Mouse (Mus musculus) CH12.LX (cell line): ENCODE results near the gene Ccdc103. TPM values are rescaled to one million over a fixed set of nuclear protein-coding genes. Genes with fewer than 3 reads are reported as not detected.
A peak's percentile ranks its signal among the peaks of the same experiment; 100 is the strongest.

Experiments used
- DNase-seq: peaks from one replicate; pipeline ENCODE4 v3.0.0-alpha.2; 2013; ENCODE audit errors: extremely low read depth
- H3K27ac ChIP-seq: 2 replicates; pipeline ENCODE4 v1.5.1; 2012; ENCODE audit warnings: low read depth, mild to moderate bottlenecking, control low read depth, moderate library complexity; ENCODE audit not compliant: insufficient read depth
- H3K27me3 ChIP-seq: replicated peaks from 2 replicates; pipeline ENCODE3; 2012; ENCODE audit warnings: inconsistent platforms
- H3K36me3 ChIP-seq, 2 experiments: replicated peaks in 1 of 2; 2 replicates each; pipeline versions ENCODE3 to v1.6.1; 2012; ENCODE audit warnings: inconsistent platforms in 1 of 2, low read length in 1 of 2, mild to moderate bottlenecking in 1 of 2, mixed read lengths in 1 of 2, moderate library complexity in 1 of 2; ENCODE audit not compliant: control insufficient read depth in 1 of 2, insufficient read depth in 1 of 2
- H3K4me1 ChIP-seq, 2 experiments: 2 replicates each; pipeline ENCODE4 v1.6.1; 2012; ENCODE audit warnings: inconsistent platforms in 1 of 2, moderate library complexity in 1 of 2; ENCODE audit not compliant: insufficient read depth in 2 of 2, control insufficient read depth in 1 of 2
- H3K4me2 ChIP-seq: 2 replicates; pipeline ENCODE4 v1.6.1; 2012; ENCODE audit warnings: low read depth, mild to moderate bottlenecking, control low read depth; ENCODE audit not compliant: poor library complexity, insufficient read depth, severe bottlenecking
- H3K4me3 ChIP-seq, 3 experiments: fragments of 150-350 bp in 1 of 3; sonication (generic) in 1 of 3; replicated peaks in 1 of 3; 2 replicates each; pipeline versions ENCODE3 to v1.5.1; 2011 to 2012; ENCODE audit warnings: low read depth in 2 of 3, low read length in 2 of 3, mild to moderate bottlenecking in 2 of 3, moderate library complexity in 2 of 3, control low read depth in 1 of 3, improper control_type of control experiment in 1 of 3, inconsistent platforms in 1 of 3, mixed read lengths in 1 of 3; ENCODE audit not compliant: poor library complexity in 1 of 3
- H3K79me2 ChIP-seq: replicated peaks from 2 replicates; pipeline ENCODE4 v1.6.1; 2012; ENCODE audit warnings: mild to moderate bottlenecking, moderate library complexity; ENCODE audit not compliant: control insufficient read depth, poor library complexity, insufficient read depth, severe bottlenecking; ENCODE audit errors: extremely low read depth
- H3K9ac ChIP-seq: 2 replicates; pipeline ENCODE4 v1.6.1; 2012; ENCODE audit warnings: low read depth, mild to moderate bottlenecking, control low read depth, moderate library complexity; ENCODE audit not compliant: insufficient read depth
- H3K9me3 ChIP-seq: replicated peaks from 2 replicates; pipeline ENCODE3; 2012; ENCODE audit warnings: low read length, inconsistent platforms, mixed read lengths
- BHLHE40 ChIP-seq: IDR thresholded peaks from 2 replicates; pipeline ENCODE4 v1.6.1; 2011; ENCODE audit warnings: mild to moderate bottlenecking, low read depth, low read length, improper control_type of control experiment
- CHD1 ChIP-seq: IDR thresholded peaks from 2 replicates; pipeline ENCODE4 v1.6.1; 2012; ENCODE audit warnings: low read depth, low read length, improper control_type of control experiment, inconsistent platforms
- CTCF ChIP-seq, 2 experiments: IDR thresholded peaks in 1 of 2; conservative IDR thresholded peaks in 1 of 2; 2 replicates each; pipeline ENCODE4 v1.5.1; 2011 to 2012; ENCODE audit warnings: low read depth in 2 of 2, low read length in 2 of 2, improper control_type of control experiment in 1 of 2, inconsistent platforms in 1 of 2, mild to moderate bottlenecking in 1 of 2, moderate library complexity in 1 of 2
- ETS1 ChIP-seq: conservative IDR thresholded peaks from 2 replicates; pipeline ENCODE4 v1.6.1; 2012; ENCODE audit warnings: low read depth, mild to moderate bottlenecking, inconsistent platforms, low read length, improper control_type of control experiment, moderate library complexity
- GABPA ChIP-seq: IDR thresholded peaks from 2 replicates; pipeline ENCODE4 v1.6.1; 2012; ENCODE audit warnings: low read depth, low read length, improper control_type of control experiment, inconsistent platforms; ENCODE audit not compliant: insufficient replicate concordance
- MAX ChIP-seq: IDR thresholded peaks from 2 replicates; pipeline ENCODE4 v1.6.1; 2011; ENCODE audit warnings: low read length, improper control_type of control experiment
- MAZ ChIP-seq: IDR thresholded peaks from 2 replicates; pipeline ENCODE4 v1.6.1; 2012; ENCODE audit warnings: low read depth, mild to moderate bottlenecking, inconsistent platforms, low read length, improper control_type of control experiment, moderate library complexity
- MXI1 ChIP-seq: IDR thresholded peaks from 2 replicates; pipeline ENCODE4 v1.6.1; 2011; ENCODE audit warnings: mild to moderate bottlenecking, low read depth, low read length, improper control_type of control experiment
- MYC ChIP-seq: IDR thresholded peaks from 2 replicates; pipeline ENCODE4 v1.6.1; 2011; ENCODE audit warnings: low read depth, mild to moderate bottlenecking, improper control_type of control experiment, low read length
- NELFE ChIP-seq: IDR thresholded peaks from 2 replicates; pipeline ENCODE4 v1.6.1; 2011; ENCODE audit warnings: low read depth, low read length, improper control_type of control experiment
- POLR2AphosphoS2 ChIP-seq: IDR thresholded peaks from 2 replicates; pipeline ENCODE4 v1.6.1; 2011; ENCODE audit warnings: low read depth, low read length, improper control_type of control experiment
- RAD21 ChIP-seq: IDR thresholded peaks from 2 replicates; pipeline ENCODE4 v1.6.1; 2011; ENCODE audit warnings: low read depth, mild to moderate bottlenecking, low read length, improper control_type of control experiment, moderate library complexity
- SMC3 ChIP-seq: IDR thresholded peaks from 2 replicates; pipeline ENCODE4 v1.6.1; 2011; ENCODE audit warnings: low read depth, low read length, improper control_type of control experiment
- USF1 ChIP-seq: IDR thresholded peaks from 2 replicates; pipeline ENCODE4 v1.6.1; 2014; ENCODE audit warnings: low read depth, mild to moderate bottlenecking, inconsistent platforms, low read length, improper control_type of control experiment
- USF2 ChIP-seq: conservative IDR thresholded peaks from 2 replicates; pipeline ENCODE4 v1.6.1; 2011; ENCODE audit warnings: low read depth, low read length, improper control_type of control experiment
- ZC3H11A ChIP-seq: IDR thresholded peaks from 2 replicates; pipeline ENCODE4 v1.6.1; 2012; ENCODE audit warnings: low read depth, mild to moderate bottlenecking, inconsistent platforms, low read length, improper control_type of control experiment
- ZMIZ1 ChIP-seq: IDR thresholded peaks from 2 replicates; pipeline ENCODE4 v1.6.1; 2012; ENCODE audit warnings: low read depth, mild to moderate bottlenecking, inconsistent platforms, low read length, improper control_type of control experiment
- dilution Hi-C: fragments of 300-500 bp; cut with MboI; formaldehyde crosslinking; loops from 2 replicates; pipeline ENCODE4 v1.14.3; 2020; ENCODE audit warnings: low sequenced_read_pairs; ENCODE audit not compliant: extremely low pct_unique_long_range_greater_than_20kb, extremely low pct_ligation_motif_present
- in situ Hi-C: fragments of 300-500 bp; cut with MboI; formaldehyde crosslinking; loops from 3 replicates; pipeline ENCODE4 v1.14.3; 2019; ENCODE audit warnings: low sequenced_read_pairs, low pct_ligation_motif_present, low pct_unique_long_range_greater_than_20kb, mixed read lengths
- polyA plus RNA-seq: library from polyadenylated mRNA; unstranded; fragments of >175 nt; gene quantifications from 2 replicates; pipeline ENCODE4 v1.2.1, GENCODE M21; 2012; ENCODE audit warnings: low read depth; ENCODE audit not compliant: insufficient read length
- total RNA-seq, 2 experiments: library from RNA; depleted of rRNA; stranded (reverse); fragments of 300-350 nt in 1 of 2; fragments of >200 nt in 1 of 2; gene quantifications; 2 replicates each; pipeline ENCODE4 v1.2.3; 2012 to 2014

The Ccdc103 gene
- total and polyA plus RNA-seq, 3 experiments: 0.20 to 0.58 (median 0.42) TPM

- peaks cover 68 to 87% of the 10 kb centered on the region in 2 experiments for H3K36me3 ChIP-seq
- in situ Hi-C loops: no loop called here
- peaks cover 0 to 19% of the 10 kb centered on the region in 2 experiments; a peak in 2 of 4 replicates for H3K4me1 ChIP-seq
- dilution Hi-C loops: no loop called here
- no peaks in the 10 kb centered on the region for H3K79me2 ChIP-seq
- H3K27me3 ChIP-seq: no peaks in the 10 kb centered on the region
- H3K4me2 ChIP-seq: no peak overlapping the region
- no peak for DNase-seq
- H3K27ac ChIP-seq: no peak overlapping the region
- no peak overlapping the region for H3K4me3 ChIP-seq
- no peak for TF ChIP-seq GABPA
- TF ChIP-seq MAZ: no peak
- no peak for TF ChIP-seq ZMIZ1
- TF ChIP-seq ZC3H11A: no peak
- TF ChIP-seq USF1: no peak
- TF ChIP-seq NELFE: no peak
- no peak for TF ChIP-seq RAD21
- no peak for TF ChIP-seq ETS1
- TF ChIP-seq, all 38 proteins: peak for 0
- H3K9me3 ChIP-seq: no peaks in the 10 kb centered on the region
- no peak overlapping the region for H3K9ac ChIP-seq
Observed at GRCm38 (mm10) chr11:102838616-102839150, 42.3 kb upstream of the Ccdc103 start.

DNA sequence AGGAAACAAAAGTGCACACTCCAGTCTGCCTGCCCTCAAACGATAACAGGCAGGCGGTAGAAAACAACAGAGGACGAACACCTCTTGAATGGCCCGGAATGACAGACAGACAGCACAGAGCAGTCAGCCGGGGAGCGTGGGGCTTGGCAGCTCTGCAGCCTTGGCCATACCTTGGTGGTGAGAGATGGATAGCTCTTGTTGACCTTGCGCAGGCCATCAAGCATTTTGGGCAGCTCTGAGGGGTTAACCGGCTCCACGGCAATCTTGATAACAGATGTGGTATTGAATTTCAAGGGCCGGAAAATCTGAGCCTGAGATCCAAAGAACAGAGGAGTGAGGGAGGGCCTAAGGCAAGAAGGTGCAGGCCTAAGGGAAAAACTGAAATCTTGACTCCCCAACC lies 35.1 kb upstream of the Ccdc103 start:
- no peak overlapping the region for H3K4me2 ChIP-seq
- in situ Hi-C loops (no loop called here), dilution Hi-C loops (no loop called here)
- H3K4me1 ChIP-seq: no peaks in the 10 kb centered on the region
- H3K27me3 ChIP-seq: no peaks in the 10 kb centered on the region
- no peak overlapping the region for H3K9ac ChIP-seq
- DNase-seq: no peak
- H3K9me3 ChIP-seq: no peaks in the 10 kb centered on the region
- H3K79me2 ChIP-seq: no peaks in the 10 kb centered on the region
- H3K27ac ChIP-seq: no peak overlapping the region
- H3K36me3 ChIP-seq: peaks cover 95 to 100% of the 10 kb centered on the region in 2 experiments
- H3K4me3 ChIP-seq: no peak overlapping the region
- TF ChIP-seq ZC3H11A (no peak), BHLHE40 (no peak), CHD1 (no peak), USF1 (no peak), RAD21 (no peak), MAX (no peak), MYC (no peak), USF2 (no peak)

GRCm38 (mm10) chr11:102851883-102852282 lies 29.1 kb upstream of the Ccdc103 start:
- Histone ChIP-seq H3K9ac (no peak overlapping the region), H3K9me3 (no peaks in the 10 kb centered on the region), H3K4me3 (no peak overlapping the region), H3K79me2 (no peaks in the 10 kb centered on the region), H3K27ac (no peak overlapping the region), H3K27me3 (no peaks in the 10 kb centered on the region), H3K36me3 (peaks cover 86 to 98% of the 10 kb centered on the region in 2 experiments), H3K4me2 (no peak overlapping the region), H3K4me1 (no peaks in the 10 kb centered on the region)
- dilution Hi-C loops (no loop called here), in situ Hi-C loops (no loop called here)
- peak; percentile 61 to 73; a peak in 3 of 4 replicates for TF ChIP-seq CTCF (conservative IDR thresholded peaks at IDR 0.05 in 1 of 2, IDR thresholded peaks at IDR 0.05 in 1 of 2; ENCODE audit: low read depth in 2 of 2, low read length in 2 of 2)
- TF ChIP-seq USF2: no peak
- no peak for TF ChIP-seq MXI1
- TF ChIP-seq RAD21: peak; percentile 26
- TF ChIP-seq POLR2AphosphoS2: no peak
- peak; percentile 80 for TF ChIP-seq SMC3
- DNase-seq: peak; percentile 48
